Mouse (Mus musculus): ENCODE measurements around the gene Vamp9. TPM values are rescaled to one million over a fixed set of nuclear protein-coding genes. Genes with fewer than 3 reads are reported as not detected.
A peak's percentile ranks its signal among the peaks of the same experiment; 100 is the strongest.

Gene Vamp9
- polyA plus RNA-seq, 1 experiment from 2014 or later: not detected

DNA sequence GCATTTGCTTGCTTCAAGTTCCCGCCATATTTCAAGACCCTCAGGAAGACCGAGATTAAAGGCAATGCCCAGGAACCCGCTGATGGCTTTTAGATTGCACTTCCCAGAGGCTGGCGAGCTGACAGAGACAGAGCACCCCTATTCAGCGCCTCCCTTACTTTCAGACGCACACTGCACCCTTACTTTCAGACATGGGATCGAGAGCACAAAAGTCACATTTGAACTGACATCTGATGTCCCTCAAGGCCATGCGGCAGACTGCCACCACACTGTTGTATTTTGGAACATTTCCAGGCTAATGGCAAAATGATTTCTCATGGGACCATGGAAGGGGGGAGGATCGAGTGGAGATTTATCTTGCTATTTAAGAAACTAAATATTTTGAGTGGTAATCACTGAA, 28.5 kb upstream of the Vamp9 start:
- Histone ChIP-seq H3K4me2 (no peak overlapping the region), H3K27ac (ENCODE audit: low read depth, low read length) (no peak overlapping the region), H3K27me3 (ENCODE audit: control insufficient read depth, insufficient read depth, low read length) (no peaks in the 10 kb centered on the region), H3K36me3 (ENCODE audit: control insufficient read depth, insufficient read depth, low read length) (no peaks in the 10 kb centered on the region), H3K4me1 (ENCODE audit: control insufficient read depth, insufficient read depth, low read length) (no peaks in the 10 kb centered on the region), H3K9me3 (ENCODE audit: control insufficient read depth, low read length) (no peaks in the 10 kb centered on the region), H3K4me3 (ENCODE audit: low read depth, low read length) (no peak overlapping the region), H3K9ac (ENCODE audit: low read length) (no peak overlapping the region)
- ATAC-seq (ENCODE audit: low FRiP score) (no peak), DNase-seq (ENCODE audit: low spot score, missing footprints) (no peak)
- WGBS: 86% methylated on average over 9 of the region's 9 CpGs

DNA sequence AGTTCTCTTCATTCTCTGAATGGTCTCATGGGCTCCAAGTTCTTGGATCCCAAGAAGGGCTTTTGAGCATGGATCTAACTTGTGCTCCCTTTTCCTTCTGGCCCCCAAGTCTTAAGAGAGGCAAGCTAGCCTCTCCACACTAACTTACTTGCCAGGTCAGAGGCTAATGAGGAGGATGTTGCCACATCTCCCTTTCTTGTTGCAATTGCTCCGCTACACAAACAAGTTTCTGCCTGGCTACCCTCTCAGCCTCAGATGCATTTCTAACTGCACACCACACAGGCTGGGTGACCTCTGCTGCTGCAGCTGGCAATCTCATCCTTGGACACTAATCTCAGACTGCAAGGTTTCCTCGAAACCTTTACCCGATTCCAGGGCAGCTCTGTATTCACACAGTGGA, 23.6 kb upstream of the Vamp9 start:
- H3K4me3 ChIP-seq (ENCODE audit: low read depth, low read length): no peak overlapping the region
- ATAC-seq (ENCODE audit: low FRiP score): no peak
- no peaks in the 10 kb centered on the region for H3K36me3 ChIP-seq (ENCODE audit: control insufficient read depth, insufficient read depth, low read length)
- no peak overlapping the region for H3K9ac ChIP-seq (ENCODE audit: low read length)
- no peaks in the 10 kb centered on the region for H3K9me3 ChIP-seq (ENCODE audit: control insufficient read depth, low read length)
- H3K27me3 ChIP-seq (ENCODE audit: control insufficient read depth, insufficient read depth, low read length): no peaks in the 10 kb centered on the region
- WGBS: 92% methylated on average over 3 of the region's 3 CpGs
- H3K4me2 ChIP-seq: no peak overlapping the region
- no peak overlapping the region for H3K27ac ChIP-seq (ENCODE audit: low read depth, low read length)
- no peaks in the 10 kb centered on the region for H3K4me1 ChIP-seq (ENCODE audit: control insufficient read depth, insufficient read depth, low read length)
- DNase-seq (ENCODE audit: low spot score, missing footprints): no peak

DNA sequence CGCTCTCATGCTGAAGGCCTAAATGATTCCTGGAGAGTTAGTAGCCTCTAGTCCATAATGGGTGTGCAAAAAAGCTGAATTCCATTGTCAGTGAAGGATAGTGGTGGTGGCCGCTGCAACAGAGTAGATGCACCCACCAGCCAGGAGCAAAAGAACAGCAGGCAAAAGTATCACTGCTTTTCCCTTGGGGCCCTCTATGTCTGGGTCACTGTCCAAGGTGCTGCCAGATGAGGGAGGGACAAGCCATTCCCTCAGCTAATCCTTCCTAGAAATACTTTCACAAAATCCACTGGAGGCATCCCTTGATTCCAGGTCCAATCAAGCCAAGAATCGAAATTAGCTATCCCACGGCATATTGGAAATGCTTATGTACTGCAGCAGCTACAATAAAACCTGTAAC, 22.0 kb upstream of the Vamp9 start:
- 82% methylated on average over 4 of the region's 4 CpGs for WGBS
- no peaks in the 10 kb centered on the region for H3K4me1 ChIP-seq (ENCODE audit: control insufficient read depth, insufficient read depth, low read length)
- ATAC-seq (ENCODE audit: low FRiP score) (no peak), DNase-seq (ENCODE audit: low spot score, missing footprints) (no peak)
- no peaks in the 10 kb centered on the region for H3K36me3 ChIP-seq (ENCODE audit: control insufficient read depth, insufficient read depth, low read length)
- no peak overlapping the region for H3K27ac ChIP-seq (ENCODE audit: low read depth, low read length)
- no peak overlapping the region for H3K9ac ChIP-seq (ENCODE audit: low read length)
- H3K9me3 ChIP-seq (ENCODE audit: control insufficient read depth, low read length): no peaks in the 10 kb centered on the region
- no peak overlapping the region for H3K4me3 ChIP-seq (ENCODE audit: low read depth, low read length)
- H3K4me2 ChIP-seq: no peak overlapping the region
- no peaks in the 10 kb centered on the region for H3K27me3 ChIP-seq (ENCODE audit: control insufficient read depth, insufficient read depth, low read length)

DNA sequence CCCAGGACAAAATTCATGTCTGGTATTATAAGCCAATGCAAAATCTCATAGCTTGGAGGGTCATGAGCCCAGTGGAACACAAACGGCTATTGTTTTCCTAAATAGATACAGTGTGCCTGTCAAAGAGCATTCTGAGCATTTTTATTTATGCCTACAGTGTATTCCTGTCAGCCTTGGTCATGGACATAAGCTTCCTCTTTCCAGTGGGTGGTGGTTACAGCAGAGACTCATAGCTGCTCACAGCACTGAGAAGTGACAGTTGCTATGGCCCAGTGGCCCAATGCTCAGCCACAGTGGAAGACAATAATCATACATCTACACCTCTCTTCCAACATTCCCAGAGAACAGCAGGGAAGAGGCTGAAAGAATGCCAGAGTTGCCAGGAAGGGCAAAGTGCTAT, 18.9 kb upstream of the Vamp9 start:
- no peaks in the 10 kb centered on the region for H3K9me3 ChIP-seq (ENCODE audit: control insufficient read depth, low read length)
- H3K4me3 ChIP-seq (ENCODE audit: low read depth, low read length): no peak overlapping the region
- ATAC-seq (ENCODE audit: low FRiP score): no peak
- no peaks in the 10 kb centered on the region for H3K4me1 ChIP-seq (ENCODE audit: control insufficient read depth, insufficient read depth, low read length)
- WGBS: 85% methylated on average over 1 of the region's 1 CpGs
- no peak overlapping the region for H3K4me2 ChIP-seq
- no peak overlapping the region for H3K9ac ChIP-seq (ENCODE audit: low read length)
- H3K27ac ChIP-seq (ENCODE audit: low read depth, low read length): no peak overlapping the region
- H3K27me3 ChIP-seq (ENCODE audit: control insufficient read depth, insufficient read depth, low read length): no peaks in the 10 kb centered on the region
- no peak for DNase-seq (ENCODE audit: low spot score, missing footprints)
- no peaks in the 10 kb centered on the region for H3K36me3 ChIP-seq (ENCODE audit: control insufficient read depth, insufficient read depth, low read length)

DNA sequence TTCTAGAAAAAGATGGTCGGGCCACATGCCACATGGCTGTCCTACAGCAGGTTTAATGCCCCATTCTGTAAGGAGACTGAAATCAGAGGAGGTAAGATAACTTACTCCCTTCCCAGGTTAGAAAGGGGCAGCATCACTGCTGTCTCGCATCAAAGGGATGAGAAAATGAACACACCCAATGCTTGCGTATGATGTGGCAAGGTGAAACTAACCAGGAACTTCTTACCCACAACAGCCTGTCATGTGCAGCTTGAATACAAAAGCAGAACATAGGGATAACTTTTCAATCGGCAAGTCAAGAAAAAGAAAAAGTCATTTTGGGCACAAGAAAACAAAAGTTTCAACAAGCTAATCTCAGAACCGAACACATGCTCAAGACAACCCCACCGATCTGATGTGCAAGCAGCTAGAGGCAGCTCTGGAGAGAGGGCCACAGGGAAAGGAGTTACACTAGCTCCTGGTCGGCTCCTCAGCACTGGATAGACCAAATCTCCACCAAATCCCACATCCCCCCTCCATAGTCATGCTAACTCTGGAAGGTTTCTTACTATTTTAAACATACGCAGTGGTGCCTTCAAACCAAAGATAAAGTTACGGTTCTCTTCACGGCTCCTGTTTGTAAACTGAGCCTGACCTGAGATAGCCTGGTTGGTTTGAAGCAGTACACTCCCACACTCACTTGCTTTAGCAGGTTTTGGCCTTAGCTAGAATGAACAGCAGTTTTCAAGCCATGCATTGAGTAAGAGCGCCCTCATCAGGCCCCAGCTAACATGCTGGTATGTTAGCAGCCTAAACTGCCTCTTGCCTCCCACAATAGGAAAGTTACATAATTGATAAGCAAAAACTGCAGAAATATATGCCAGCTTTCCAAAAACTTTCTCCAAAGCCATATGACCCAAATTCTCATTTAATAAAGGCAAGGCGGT, 14.3 kb upstream of the Vamp9 start:
- DNase-seq (ENCODE audit: low spot score, missing footprints) (peak; percentile 91), ATAC-seq (ENCODE audit: low FRiP score) (no peak)
- Histone ChIP-seq H3K36me3 (ENCODE audit: control insufficient read depth, insufficient read depth, low read length) (no peaks in the 10 kb centered on the region), H3K9me3 (ENCODE audit: control insufficient read depth, low read length) (no peaks in the 10 kb centered on the region), H3K9ac (ENCODE audit: low read length) (no peak overlapping the region), H3K4me3 (ENCODE audit: low read depth, low read length) (no peak overlapping the region), H3K27ac (ENCODE audit: low read depth, low read length) (no peak overlapping the region), H3K4me1 (ENCODE audit: control insufficient read depth, insufficient read depth, low read length) (no peaks in the 10 kb centered on the region), H3K27me3 (ENCODE audit: control insufficient read depth, insufficient read depth, low read length) (no peaks in the 10 kb centered on the region), H3K4me2 (no peak overlapping the region)
- WGBS: 68% methylated on average over 12 of the region's 12 CpGs

DNA sequence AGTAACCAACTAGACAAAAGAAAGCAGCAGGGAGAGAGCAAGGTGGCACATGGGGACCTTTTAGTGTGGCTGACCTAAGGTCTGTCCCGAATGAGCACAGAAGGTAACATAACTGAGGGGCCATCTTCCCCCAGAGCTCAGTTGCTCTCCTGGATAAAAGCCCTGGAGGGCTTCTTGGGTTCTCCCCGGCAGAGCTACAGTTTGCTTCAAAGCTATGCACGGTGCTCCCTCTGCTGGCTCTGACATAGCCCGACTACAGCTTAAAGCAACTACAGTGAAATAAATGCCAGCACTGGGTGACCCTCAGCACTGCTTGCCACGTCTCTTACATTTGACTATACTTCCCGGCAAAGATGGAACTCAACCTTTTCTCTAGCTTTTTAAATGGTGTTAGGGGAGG, 6.0 kb upstream of the Vamp9 start:
- Histone ChIP-seq H3K4me2 (no peak overlapping the region), H3K27me3 (ENCODE audit: control insufficient read depth, insufficient read depth, low read length) (no peaks in the 10 kb centered on the region), H3K4me3 (ENCODE audit: low read depth, low read length) (no peak overlapping the region), H3K9ac (ENCODE audit: low read length) (no peak overlapping the region), H3K9me3 (ENCODE audit: control insufficient read depth, low read length) (no peaks in the 10 kb centered on the region), H3K4me1 (ENCODE audit: control insufficient read depth, insufficient read depth, low read length) (no peaks in the 10 kb centered on the region), H3K36me3 (ENCODE audit: control insufficient read depth, insufficient read depth, low read length) (no peaks in the 10 kb centered on the region), H3K27ac (ENCODE audit: low read depth, low read length) (no peak overlapping the region)
- DNase-seq (ENCODE audit: low spot score, missing footprints) (peak; percentile 86), ATAC-seq (ENCODE audit: low FRiP score) (peak; percentile 69)
- WGBS: 17% methylated on average over 6 of the region's 6 CpGs

DNA sequence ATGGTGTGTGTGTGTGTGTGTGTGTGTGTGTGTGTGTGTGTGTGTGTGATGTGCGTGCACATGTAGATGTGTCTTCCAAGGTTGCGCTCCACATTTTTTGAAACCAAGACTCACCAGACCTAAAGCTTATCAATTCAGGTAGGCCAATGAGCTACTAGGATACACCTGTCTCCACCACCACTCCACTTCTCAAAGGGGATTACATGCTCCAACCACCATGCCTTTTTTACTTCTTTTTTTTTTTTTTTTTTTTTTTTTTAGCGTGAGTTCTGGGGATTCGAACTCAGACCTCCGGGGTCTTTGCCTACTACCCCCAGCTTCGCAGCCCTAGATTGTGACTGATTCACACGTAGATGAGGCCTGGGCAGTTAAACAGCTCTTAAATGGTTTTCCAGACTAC, 323 bp upstream of the Vamp9 start:
- H3K27me3 ChIP-seq (ENCODE audit: control insufficient read depth, insufficient read depth, low read length): no peaks in the 10 kb centered on the region
- 65% methylated on average over 7 of the region's 7 CpGs for WGBS
- H3K9ac ChIP-seq (ENCODE audit: low read length): no peak overlapping the region
- H3K4me3 ChIP-seq (ENCODE audit: low read depth, low read length): no peak overlapping the region
- H3K4me1 ChIP-seq (ENCODE audit: control insufficient read depth, insufficient read depth, low read length): 0 out of 2 replicates have a peak, but pooled peaks cover 2% of the 10 kb centered on the region
- no peaks in the 10 kb centered on the region for H3K36me3 ChIP-seq (ENCODE audit: control insufficient read depth, insufficient read depth, low read length)
- no peaks in the 10 kb centered on the region for H3K9me3 ChIP-seq (ENCODE audit: control insufficient read depth, low read length)
- no peak overlapping the region for H3K4me2 ChIP-seq
- no peak overlapping the region for H3K27ac ChIP-seq (ENCODE audit: low read depth, low read length)
- DNase-seq (ENCODE audit: low spot score, missing footprints) (no peak), ATAC-seq (ENCODE audit: low FRiP score) (no peak)

DNA sequence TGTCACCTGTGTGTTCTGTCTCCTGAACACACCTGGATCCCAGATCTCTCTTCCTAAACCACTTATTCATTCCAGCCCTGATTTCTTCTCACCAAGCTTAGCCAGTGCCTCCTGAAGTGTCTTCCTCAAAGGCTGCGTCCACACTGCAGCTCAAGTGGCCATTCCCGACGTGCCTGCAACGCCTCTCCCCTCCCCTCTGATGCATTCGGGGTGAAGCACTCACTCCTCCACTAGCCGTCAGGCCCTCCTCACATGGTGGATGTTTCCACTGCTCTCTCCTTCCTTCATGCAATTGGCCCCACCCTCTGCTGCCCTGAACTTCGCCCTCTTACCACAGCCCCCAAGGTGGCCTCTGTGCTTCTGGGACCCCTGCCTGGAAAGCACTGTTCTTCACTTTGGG, 9.4 kb downstream of the Vamp9 start:
- Histone ChIP-seq H3K9me3 (ENCODE audit: control insufficient read depth, low read length) (no peaks in the 10 kb centered on the region), H3K4me2 (no peak overlapping the region), H3K27me3 (ENCODE audit: control insufficient read depth, insufficient read depth, low read length) (no peaks in the 10 kb centered on the region), H3K36me3 (ENCODE audit: control insufficient read depth, insufficient read depth, low read length) (no peaks in the 10 kb centered on the region), H3K27ac (ENCODE audit: low read depth, low read length) (no peak overlapping the region), H3K4me1 (ENCODE audit: control insufficient read depth, insufficient read depth, low read length) (no peaks in the 10 kb centered on the region), H3K9ac (ENCODE audit: low read length) (no peak overlapping the region), H3K4me3 (ENCODE audit: low read depth, low read length) (no peak overlapping the region)
- 48% methylated on average over 7 of the region's 7 CpGs for WGBS
- DNase-seq (ENCODE audit: low spot score, missing footprints): no peak
- ATAC-seq (ENCODE audit: low FRiP score): no peak

DNA sequence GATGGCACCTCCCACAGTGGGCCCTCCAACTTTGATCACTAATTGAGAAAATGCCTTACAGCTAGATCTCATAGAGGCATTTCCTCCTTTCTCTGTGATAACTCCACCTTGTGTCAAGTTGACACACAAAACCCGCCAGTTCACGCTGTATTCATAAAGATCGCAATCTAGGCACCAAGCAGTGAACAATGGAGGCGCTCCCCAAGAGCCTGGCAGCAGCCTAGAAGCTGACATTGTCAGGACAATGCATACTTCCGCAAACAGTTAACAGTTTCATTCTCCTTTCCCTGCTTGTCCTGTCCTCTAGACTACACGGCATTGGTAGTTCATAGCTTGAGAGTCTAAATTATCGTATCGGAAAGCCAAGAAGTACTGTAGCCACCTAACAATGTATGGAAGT, 16.0 kb downstream of the Vamp9 start:
- H3K4me1 ChIP-seq (ENCODE audit: control insufficient read depth, insufficient read depth, low read length): no peaks in the 10 kb centered on the region
- H3K4me2 ChIP-seq: no peak overlapping the region
- H3K9me3 ChIP-seq (ENCODE audit: control insufficient read depth, low read length): no peaks in the 10 kb centered on the region
- no peaks in the 10 kb centered on the region for H3K36me3 ChIP-seq (ENCODE audit: control insufficient read depth, insufficient read depth, low read length)
- H3K9ac ChIP-seq (ENCODE audit: low read length): no peak overlapping the region
- 88% methylated on average over 8 of the region's 8 CpGs for WGBS
- DNase-seq (ENCODE audit: low spot score, missing footprints): no peak
- no peaks in the 10 kb centered on the region for H3K27me3 ChIP-seq (ENCODE audit: control insufficient read depth, insufficient read depth, low read length)
- H3K4me3 ChIP-seq (ENCODE audit: low read depth, low read length): no peak overlapping the region
- no peak for ATAC-seq (ENCODE audit: low FRiP score)
- H3K27ac ChIP-seq (ENCODE audit: low read depth, low read length): no peak overlapping the region
